Mouse (Mus musculus) stomach, embryonic 16.5 days (tissue): ENCODE data around the gene Noxo1. TPM values are rescaled to one million over a fixed set of nuclear protein-coding genes. Genes with fewer than 3 reads are reported as not detected.
"Not testable (repeated sequence)": the region's sequence is repeated elsewhere in the genome, so short reads cannot be mapped to it uniquely, and the experiment has no call there.

Experiments used
- ATAC-seq: fragments of 200-750 bp; cut with Nextera tagmentation; 2 replicates; pipeline ENCODE4 v1.8.0; 2017; ENCODE audit warnings: moderate number of reproducible peaks, moderate TSS enrichment; ENCODE audit not compliant: insufficient read depth, low FRiP score
- H3K27ac ChIP-seq: fragments of 300-500 bp; sonication (generic); 2 replicates; pipeline ENCODE4 v1.5.1; 2014; ENCODE audit warnings: low read length
- H3K27me3 ChIP-seq: fragments of 300-500 bp; sonication (generic); 2 replicates; pipeline ENCODE4 v1.6.1; 2014; ENCODE audit warnings: low read length, control low read depth, mixed read lengths; ENCODE audit not compliant: control insufficient read depth, insufficient read depth
- H3K36me3 ChIP-seq: fragments of 300-500 bp; sonication (generic); 2 replicates; pipeline ENCODE4 v1.6.1; 2014; ENCODE audit warnings: low read length; ENCODE audit not compliant: control insufficient read depth, insufficient read depth
- H3K4me1 ChIP-seq: fragments of 300-500 bp; sonication (generic); 2 replicates; pipeline ENCODE4 v1.6.1; 2014; ENCODE audit warnings: low read length, control low read depth, mixed read lengths; ENCODE audit not compliant: control insufficient read depth, insufficient read depth
- H3K4me2 ChIP-seq: fragments of 300-500 bp; sonication (generic); 2 replicates; pipeline ENCODE4 v1.6.1; 2014; ENCODE audit warnings: low read depth, low read length, mixed read lengths
- H3K4me3 ChIP-seq: fragments of 300-500 bp; sonication (generic); replicated peaks from 2 replicates; pipeline ENCODE4 v1.5.1; 2014; ENCODE audit warnings: mild to moderate bottlenecking, low read length
- H3K9ac ChIP-seq: fragments of 300-500 bp; sonication (generic); 2 replicates; pipeline ENCODE4 v1.6.1; 2014; ENCODE audit warnings: low read length
- H3K9me3 ChIP-seq: fragments of 300-500 bp; sonication (generic); replicated peaks from 2 replicates; pipeline ENCODE4 v1.6.1; 2016; ENCODE audit warnings: low read length, control low read depth; ENCODE audit not compliant: control insufficient read depth
- WGBS: fragments of 180-500 bp; shearing (Covaris S2); extraction: QIAGEN DNeasy Blood & Tissue Kit; methylation state at CpG from one replicate; pipeline ENCODE4 v1.1.7; 2014; 5-methylcytosine and 5-hydroxymethylcytosine counted together
- polyA plus RNA-seq: library from polyadenylated mRNA; unstranded; fragments of >200 nt; fragmentation: Nextera tagmentation; extraction: Ambion mirVana; gene quantifications from 2 replicates; pipeline ENCODE4 v1.2.1, GENCODE M21; 2015

Gene Noxo1
- polyA plus RNA-seq, 1 experiment from 2014 or later = 5.8 TPM

DNA sequence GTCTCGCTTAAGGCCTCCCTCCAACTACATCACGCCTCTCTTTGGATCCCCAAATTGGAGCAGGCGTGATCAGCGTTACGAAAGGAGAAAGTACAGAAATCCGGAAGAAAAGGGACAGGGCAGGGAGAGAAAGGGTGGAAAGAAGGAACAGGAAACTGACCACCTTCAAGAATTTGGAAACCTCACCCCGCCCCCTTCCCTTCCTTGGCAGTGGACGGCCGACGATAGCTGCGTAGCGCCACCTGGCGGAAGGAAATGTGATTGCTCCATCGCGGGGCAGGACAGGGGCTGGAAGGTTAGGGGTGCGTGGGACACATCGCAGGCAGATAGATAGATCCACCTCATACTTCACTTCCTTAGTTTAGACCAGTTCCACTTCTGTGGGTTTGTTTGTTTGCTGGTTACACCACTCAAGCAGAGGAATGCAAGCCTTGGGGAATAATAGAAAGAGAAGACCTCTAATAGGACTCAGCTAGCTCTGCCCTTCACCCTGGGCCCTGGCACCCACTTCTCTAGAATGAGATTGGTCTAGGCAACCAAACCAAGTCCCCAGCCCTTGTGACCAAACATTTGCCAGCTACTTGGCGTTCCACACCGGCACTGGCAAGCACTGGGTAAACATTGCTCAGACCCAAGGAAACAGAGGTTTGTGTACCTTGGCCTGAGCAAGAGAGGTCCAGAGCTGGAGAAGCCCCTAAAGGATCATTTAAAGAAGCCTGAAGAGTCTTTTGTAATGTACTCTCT lies 41.9 kb upstream of the Noxo1 start:
- Histone ChIP-seq H3K4me1 (peaks cover 21% of the 10 kb centered on the region), H3K9ac (peak overlapping the region; percentile 63; the same call in 1 of the 2 replicates), H3K36me3 (no peaks in the 10 kb centered on the region), H3K9me3 (no peaks in the 10 kb centered on the region), H3K27ac (no peak overlapping the region), H3K4me2 (peak overlapping the region; percentile 55), H3K27me3 (peaks cover 23% of the 10 kb centered on the region), H3K4me3 (peak overlapping the region; percentile 32)
- WGBS = 3% methylated on average over 19 of the region's 19 CpGs
- no peak for ATAC-seq

DNA sequence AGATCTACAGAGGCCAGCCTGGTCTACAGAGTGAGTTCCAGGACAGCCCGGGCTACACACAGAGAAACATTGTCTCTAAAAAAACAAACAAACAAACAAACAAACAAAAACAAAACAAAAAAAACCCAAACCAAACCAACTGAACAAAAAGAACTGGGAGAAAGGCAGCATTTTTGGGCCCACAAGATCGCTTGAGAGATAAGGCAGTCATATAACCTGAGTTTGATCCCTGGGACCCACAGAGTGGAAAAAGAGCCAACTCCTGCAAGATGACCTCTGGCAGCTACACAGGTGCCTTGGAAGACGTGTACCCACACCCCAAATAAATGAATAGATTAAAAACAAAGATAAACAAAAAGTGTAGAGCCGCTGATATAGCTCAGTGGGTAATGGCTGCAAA lies 41.1 kb upstream of the Noxo1 start:
- WGBS = 68% methylated on average over 4 of the region's 4 CpGs
- Histone ChIP-seq H3K27me3 (peaks cover 30% of the 10 kb centered on the region), H3K36me3 (no peaks in the 10 kb centered on the region)

DNA sequence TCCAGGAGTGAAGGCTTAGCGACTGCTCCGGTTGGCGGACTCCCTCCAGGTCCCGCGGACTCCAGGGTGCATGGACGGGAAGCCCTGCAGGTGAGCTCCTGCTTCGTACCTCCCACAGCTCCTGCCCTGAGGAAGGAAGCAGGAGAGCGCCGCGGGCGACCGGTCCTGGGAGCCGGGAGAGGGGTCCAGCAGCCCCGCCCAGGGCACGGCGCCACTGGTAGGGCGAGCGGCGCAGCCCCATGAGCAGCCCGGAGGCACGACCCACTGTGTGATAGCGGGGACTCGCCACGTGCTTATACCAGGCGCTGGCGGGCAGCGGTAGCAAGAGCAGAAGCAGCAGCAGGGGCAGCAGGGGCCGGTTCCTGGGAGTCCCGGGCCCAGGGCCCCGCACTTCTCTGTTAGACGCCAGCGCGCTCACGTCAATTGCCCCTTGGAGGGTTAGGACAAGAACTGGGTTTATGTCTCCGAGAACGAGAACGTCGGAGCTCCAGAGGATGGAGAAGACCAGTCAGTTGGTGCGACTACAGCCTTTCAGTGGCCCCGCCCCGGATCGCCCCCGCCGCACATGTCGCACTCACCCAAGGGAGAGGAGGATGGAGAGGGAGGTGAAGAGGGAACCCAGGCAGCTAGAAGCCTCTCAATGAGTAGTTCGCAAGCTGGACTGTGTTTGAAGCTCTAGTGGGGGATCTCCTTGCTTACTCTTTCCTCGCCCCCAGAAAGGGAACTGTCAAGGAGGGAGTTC lies 37.8 kb upstream of the Noxo1 start, which contains the start of gene Npw:
TSS of gene Npw (minus strand) at position 441 of the 742 bp plus-strand sequence.
- WGBS = 2% methylated on average over 47 of the region's 47 CpGs
- H3K27me3 ChIP-seq = peaks cover 30% of the 10 kb centered on the region

More for the DNA sequence above, 41.1 kb upstream of the Noxo1 start:
- no peaks in the 10 kb centered on the region for H3K9me3 ChIP-seq
- H3K4me1 ChIP-seq = peaks cover 16% of the 10 kb centered on the region
- no peak overlapping the region for H3K4me3 ChIP-seq
- no peak overlapping the region for H3K4me2 ChIP-seq
- no peak overlapping the region for H3K27ac ChIP-seq
- no peak overlapping the region for H3K9ac ChIP-seq
- no peak for ATAC-seq

GRCm38 (mm10) chr17:24667011-24667410 lies 29.0 kb upstream of the Noxo1 start:
- not testable (repeated sequence) for ATAC-seq, H3K27ac ChIP-seq, H3K36me3 ChIP-seq, H3K9me3 ChIP-seq, H3K27me3 ChIP-seq, H3K4me3 ChIP-seq, H3K4me2 ChIP-seq, H3K9ac ChIP-seq
- H3K4me1 ChIP-seq = peaks cover 24% of the 10 kb centered on the region
- 54% methylated on average over 7 of the region's 7 CpGs for WGBS

More for the DNA sequence above, 37.8 kb upstream of the Noxo1 start, which contains the start of gene Npw:
- peak; percentile 61; the same call in 1 of the 2 replicates for ATAC-seq
- Histone ChIP-seq H3K27ac (no peak within 1 kb of the TSS), H3K4me3 (peak within 1 kb of the TSS; percentile 46), H3K9ac (peak within 1 kb of the TSS; percentile 67), H3K4me2 (peak within 1 kb of the TSS; percentile 83), H3K4me1 (peaks cover 10% of the 10 kb centered on the region), H3K36me3 (no peaks in the 10 kb centered on the region), H3K9me3 (no peaks in the 10 kb centered on the region)

- no peak overlapping the region for H3K4me2 ChIP-seq
- H3K27ac ChIP-seq = no peak overlapping the region; the same call in 1 of the 2 replicates
- H3K9ac ChIP-seq = no peak overlapping the region
- H3K36me3 ChIP-seq = no peaks in the 10 kb centered on the region
- peaks cover 28% of the 10 kb centered on the region for H3K4me1 ChIP-seq
- 16% methylated on average over 6 of the region's 6 CpGs for WGBS
- ATAC-seq = no peak
- no peaks in the 10 kb centered on the region for H3K9me3 ChIP-seq
- H3K4me3 ChIP-seq = no peak overlapping the region
- no peaks in the 10 kb centered on the region for H3K27me3 ChIP-seq
These were observed 28.6 kb upstream of the Noxo1 start for GRCm38 (mm10) chr17:24667416-24667815.

DNA sequence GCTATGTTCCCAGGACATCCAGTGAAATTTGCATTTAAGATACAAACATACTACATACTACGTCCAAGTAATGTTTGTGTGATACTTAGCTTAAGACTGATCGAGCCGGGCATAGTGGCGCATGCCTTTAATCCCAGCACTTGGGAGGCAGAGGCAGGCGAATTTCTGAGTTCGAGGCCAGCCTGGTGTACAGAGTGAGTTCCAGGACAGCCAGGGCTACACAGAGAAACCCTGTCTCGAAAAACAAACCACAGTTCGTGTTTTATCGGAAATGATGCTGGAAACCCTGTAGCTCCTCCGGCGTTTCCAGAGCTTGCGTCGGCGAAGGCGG lies 26.9 kb upstream of the Noxo1 start:
- Histone ChIP-seq H3K27ac (peak overlapping the region; percentile 78), H3K4me2 (peak overlapping the region; percentile 69), H3K9ac (peak overlapping the region; percentile 99), H3K4me3 (peak overlapping the region; percentile 99), H3K4me1 (peaks cover 33% of the 10 kb centered on the region)
- ATAC-seq, H3K9me3 ChIP-seq, H3K27me3 ChIP-seq, H3K36me3 ChIP-seq: not testable (repeated sequence)
- 7% methylated on average over 15 of the region's 15 CpGs for WGBS

DNA sequence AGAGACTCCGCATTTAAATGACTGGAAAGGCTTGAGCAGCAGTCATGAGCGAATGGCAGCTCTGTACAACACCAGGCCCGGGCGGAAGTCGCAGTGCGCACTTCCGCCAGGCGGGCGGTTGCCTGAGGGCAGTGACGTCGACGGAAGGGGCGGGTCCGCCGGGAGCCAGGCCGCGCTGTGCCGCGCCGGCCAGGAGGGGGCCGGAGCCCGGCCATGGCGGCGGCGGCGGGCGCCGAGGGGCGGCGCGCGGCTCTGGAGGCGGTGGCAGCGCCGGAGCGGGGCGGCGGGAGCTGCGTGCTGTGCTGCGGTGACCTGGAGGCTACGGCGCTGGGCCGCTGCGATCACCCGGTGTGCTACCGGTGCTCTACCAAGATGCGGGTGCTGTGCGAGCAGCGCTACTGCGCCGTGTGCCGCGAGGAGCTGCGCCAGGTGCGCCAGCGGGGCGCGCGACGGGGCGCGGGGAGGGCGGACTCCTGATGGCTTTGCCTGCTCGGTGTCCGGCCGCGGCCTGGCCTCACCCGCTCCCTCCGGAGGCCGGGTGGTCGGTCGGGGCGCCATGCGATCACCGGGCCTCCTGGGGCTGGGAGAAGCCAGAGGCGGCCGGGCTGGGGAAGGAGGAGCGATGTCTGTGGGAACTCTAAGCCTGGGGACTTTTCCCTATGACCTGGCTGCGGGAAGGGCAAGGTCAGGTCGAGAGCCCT lies 26.3 kb upstream of the Noxo1 start, which contains the start of gene Zfp598:
TSS of gene Zfp598 (plus strand) at position 143 of the 701 bp plus-strand sequence.
- ATAC-seq = peak; percentile 98
- H3K27me3 ChIP-seq = no peaks in the 10 kb centered on the region
- H3K27ac ChIP-seq = peak within 1 kb of the TSS; percentile 86
- H3K9me3 ChIP-seq = no peaks in the 10 kb centered on the region
- under 1% methylated on average over 75 of the region's 80 CpGs for WGBS
- peaks cover 33% of the 10 kb centered on the region for H3K4me1 ChIP-seq
- peak within 1 kb of the TSS; percentile 99 for H3K9ac ChIP-seq
- H3K36me3 ChIP-seq = no peaks in the 10 kb centered on the region
- H3K4me2 ChIP-seq = peak within 1 kb of the TSS; percentile 96
- H3K4me3 ChIP-seq = peak within 1 kb of the TSS; percentile 99

- Histone ChIP-seq H3K27me3 (no peaks in the 10 kb centered on the region), H3K27ac (peak overlapping the region; percentile 86), H3K4me2 (peak overlapping the region; percentile 96), H3K9me3 (no peaks in the 10 kb centered on the region), H3K9ac (peak overlapping the region; percentile 99), H3K36me3 (no peaks in the 10 kb centered on the region), H3K4me1 (peaks cover 33% of the 10 kb centered on the region), H3K4me3 (peak overlapping the region; percentile 99)
- 6% methylated on average over 8 of the region's 8 CpGs for WGBS
- ATAC-seq = no peak; the same call in 1 of the 2 replicates
These were observed 25.7 kb upstream of the Noxo1 start for GRCm38 (mm10) chr17:24670246-24670844.
